8 mouse cellular contexts compared by ENCODE assay signal in the genomic region with DNA sequence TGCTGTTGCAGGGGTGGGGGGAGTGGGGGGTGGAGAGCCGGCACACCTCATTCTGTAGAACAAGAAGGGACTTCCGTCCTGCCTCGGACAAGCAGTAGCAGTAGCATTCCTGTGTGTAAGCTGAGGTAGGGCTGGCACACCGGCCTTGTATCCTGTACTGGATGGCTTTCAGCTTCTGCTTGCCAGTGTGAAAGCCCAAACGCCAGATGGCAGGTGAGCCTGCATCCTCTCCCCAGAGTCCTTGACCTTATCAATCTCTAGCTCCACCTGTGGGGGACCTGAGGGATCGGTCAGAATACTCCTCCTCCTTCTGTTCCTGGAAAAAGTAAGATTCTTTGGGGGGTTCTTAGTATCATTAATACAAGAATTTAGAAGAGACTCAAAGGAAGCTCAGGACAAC. TPM values are rescaled to one million over a fixed set of nuclear protein-coding genes. Genes with fewer than 3 reads are reported as not detected.
DNase-seq lines count a peak whose midpoint lies in the region; ATAC-seq and TF ChIP-seq lines count a peak whose summit lies in the region.

No protein-coding gene starts in this region.

- no peak overlapping the region for H3ac ChIP-seq in myocyte (ENCODE audit: control insufficient read depth, insufficient read length)

- no peak for ATAC-seq in forebrain, embryonic 15.5 days (replicated peaks)

- H3K4me2 ChIP-seq in forebrain, embryonic 15.5 days (replicated peaks), result peak overlapping the region; percentile 53
- H3K4me2 ChIP-seq in myocyte (ENCODE audit: low read depth), result peak overlapping the region; percentile 86

- peaks cover 25% of the 10 kb centered on the region for H3K4me1 ChIP-seq in forebrain, embryonic 15.5 days

- no peak overlapping the region for H3K9ac ChIP-seq in forebrain, embryonic 15.5 days (replicated peaks)

- H3K79me2 ChIP-seq in myocyte (ENCODE audit: control insufficient read depth, insufficient read depth), result peaks cover 47% of the 10 kb centered on the region

- H3K27ac ChIP-seq in forebrain, embryonic 15.5 days (replicated peaks), result no peak overlapping the region

- TF ChIP-seq POLR2A in myocyte (IDR thresholded peaks at IDR 0.05; ENCODE audit: insufficient read length, low read depth), result no peak

- intact Hi-C loops in heart, postnatal 10 days (cut with DNase I), result loop anchor here (2.0 to 5.0 kb wide), 2 partner anchors 45 to 121 kb away; a partner anchor contains a TSS

- H3K4me3 ChIP-seq in forebrain, embryonic 15.5 days, result peak overlapping the region; percentile 78
- H3K4me3 ChIP-seq in myocyte, result peak overlapping the region; percentile 98

- no peaks in the 10 kb centered on the region for H3K27me3 ChIP-seq in forebrain, embryonic 15.5 days
- no peaks in the 10 kb centered on the region for H3K27me3 ChIP-seq in myocyte (ENCODE audit: control insufficient read depth, insufficient read depth, insufficient read length)

- H3K9me3 ChIP-seq in forebrain, embryonic 15.5 days, result no peaks in the 10 kb centered on the region

- 80% methylated on average over 6 of the region's 6 CpGs for WGBS in forebrain, embryonic 15.5 days

- no peaks in the 10 kb centered on the region for H3K36me3 ChIP-seq in forebrain, embryonic 15.5 days
- H3K36me3 ChIP-seq in myocyte (ENCODE audit: control insufficient read depth, insufficient read depth), result no peaks in the 10 kb centered on the region

- peak; percentile 88 for DNase-seq in heart, adult 11 months
- no peak for DNase-seq in heart, postnatal 10 days
- DNase-seq in R1 (ENCODE audit: low read depth, low spot score), result peak; percentile 82
- DNase-seq in kidney, postnatal 36 days, result peak; percentile 30 to 53
- DNase-seq in right cerebral cortex, adult 18-20 months, result no peak
- no peak for DNase-seq in layer of hippocampus, adult 11-12 months (ENCODE audit: low spot score)

TF ChIP-seq in myocyte, 11 proteins besides CTCF, POLR2A, EP300 and RAD21:
- TF ChIP-seq POLR2AphosphoS2 (IDR thresholded peaks at IDR 0.05; ENCODE audit: insufficient read length, low read depth) (no peak), MYOG (IDR thresholded peaks at IDR 0.05; ENCODE audit: control insufficient read depth in 1 of 3, insufficient read depth in 1 of 3, insufficient read length in 2 of 3, low read depth in 2 of 3) (no peak), CEBPB (IDR thresholded peaks at IDR 0.05; ENCODE audit: insufficient read depth, poor library complexity, severe bottlenecking) (no peak), MAX (IDR thresholded peaks at IDR 0.05; ENCODE audit: low read depth) (no peak), REST (IDR thresholded peaks at IDR 0.05; ENCODE audit: insufficient read depth, insufficient read length) (no peak), SRF (IDR thresholded peaks at IDR 0.05; ENCODE audit: control insufficient read depth, insufficient read length, low read depth) (no peak), E2F4 (IDR thresholded peaks at IDR 0.05; ENCODE audit: insufficient read depth) (no peak), TCF12 (IDR thresholded peaks at IDR 0.05; ENCODE audit: insufficient read depth, poor library complexity, severe bottlenecking) (no peak), MYOD1 (IDR thresholded peaks at IDR 0.05; ENCODE audit: control insufficient read depth in 1 of 3, insufficient read length in 2 of 3, low read depth in 2 of 3) (no peak), TCF3 (IDR thresholded peaks at IDR 0.05; ENCODE audit: insufficient read length, low read depth) (no peak), USF1 (IDR thresholded peaks at IDR 0.05; ENCODE audit: low read depth) (no peak)
TF ChIP-seq in myocyte: peak in this region for 0.

RNA-seq across cellular contexts. Expression of a gene that starts 1.3 kb away (rescaled TPM):
- 10 to 100 TPM; 27.9 to 28.0 TPM for total RNA-seq in heart, postnatal 10 days (2021)
- 39.8 and 41.6 TPM in 2 replicates for polyA plus RNA-seq in forebrain, embryonic 15.5 days (2015; fragmentation: Nextera tagmentation; extraction: Ambion mirVana)
- 47.2 TPM for polyA plus RNA-seq in myocyte (2012; fragmentation: generic; extraction: Trizol)

RNA-seq across cellular contexts. Expression of a gene that starts 34.6 kb away (rescaled TPM):
- total RNA-seq in heart, postnatal 10 days (2021), result under 1 TPM in 1 of 2 experiments, not detected in 1; 0.10 TPM
- 0.39 and 0.72 TPM in 2 replicates for polyA plus RNA-seq in forebrain, embryonic 15.5 days (2015; fragmentation: Nextera tagmentation; extraction: Ambion mirVana)
- polyA plus RNA-seq in myocyte (2012; fragmentation: generic; extraction: Trizol), result 0.62 TPM

RNA-seq across cellular contexts. Expression of a gene that starts 44.5 kb away (rescaled TPM):
- total RNA-seq in heart, postnatal 10 days (2021), result 10 to 100 TPM; 25.2 to 27.7 TPM
- 98.1 and 103 TPM in 2 replicates for polyA plus RNA-seq in forebrain, embryonic 15.5 days (2015; fragmentation: Nextera tagmentation; extraction: Ambion mirVana)
- polyA plus RNA-seq in myocyte (2012; fragmentation: generic; extraction: Trizol), result 37.8 TPM

RNA-seq across cellular contexts. Expression of a gene that starts 51.2 kb away (rescaled TPM):
- 10 to 100 TPM; 15.4 to 19.1 TPM for total RNA-seq in heart, postnatal 10 days (2021)
- polyA plus RNA-seq in forebrain, embryonic 15.5 days (2015; fragmentation: Nextera tagmentation; extraction: Ambion mirVana), result 1.8 and 2.7 TPM in 2 replicates
- 5.8 TPM for polyA plus RNA-seq in myocyte (2012; fragmentation: generic; extraction: Trizol)

Comparison
In these comparisons a context has a peak if more than half of its experiments do, and no peak if none do; other contexts are left out.
1. DNase-seq: peak in heart, adult 11 months (single experiment), R1 (single experiment) and kidney, postnatal 36 days (2 of 2); none in heart, postnatal 10 days (0 of 2), right cerebral cortex, adult 18-20 months (single experiment) and layer of hippocampus, adult 11-12 months (single experiment).